Mouse (Mus musculus): ENCODE measurements around the gene Arid3b. TPM values are rescaled to one million over a fixed set of nuclear protein-coding genes. Genes with fewer than 3 reads are reported as not detected.

The Arid3b gene
- polyA plus RNA-seq, 1 experiment from 2014 or later = 9.6 TPM

DNA sequence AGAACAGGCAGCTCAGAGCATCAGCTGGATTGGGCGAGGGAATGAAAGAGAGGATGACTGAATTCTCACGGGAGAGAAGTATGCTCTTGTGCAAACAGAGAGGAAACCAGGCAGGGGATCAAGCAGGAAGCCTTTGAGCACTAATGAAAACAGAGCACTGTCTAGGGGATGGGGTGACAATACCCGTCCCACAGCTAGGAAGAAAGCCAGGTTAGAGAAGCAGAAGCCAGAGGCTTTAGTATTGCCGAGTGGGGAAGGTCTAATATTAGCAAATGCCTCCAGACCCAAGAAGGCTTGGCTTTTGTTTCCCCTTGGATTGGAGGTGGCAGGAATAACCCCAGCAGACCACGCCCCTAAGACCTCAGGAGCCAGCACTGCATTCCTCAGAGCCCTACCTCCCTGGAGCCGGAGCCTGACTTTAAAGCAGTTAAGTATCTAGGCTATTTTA lies 19.3 kb downstream of the Arid3b start:
- Histone ChIP-seq H3K4me1 (ENCODE audit: control insufficient read depth, insufficient read depth, low read length) (peaks cover 46% of the 10 kb centered on the region), H3K4me2 (ENCODE audit: low read length) (no peak overlapping the region), H3K9ac (replicated peaks; ENCODE audit: low read length) (no peak overlapping the region; the same call in 1 of the 2 replicates), H3K4me3 (replicated peaks; ENCODE audit: low read depth, low read length) (no peak overlapping the region), H3K36me3 (ENCODE audit: control insufficient read depth, insufficient read depth, low read length) (no peaks in the 10 kb centered on the region), H3K9me3 (ENCODE audit: control insufficient read depth, low read length) (no peaks in the 10 kb centered on the region), H3K27ac (replicated peaks; ENCODE audit: low read depth, low read length) (peak overlapping the region; percentile 9; the same call in 1 of the 2 replicates), H3K27me3 (ENCODE audit: control insufficient read depth, insufficient read depth, low read length) (no peaks in the 10 kb centered on the region)
- DNase-seq = peak; percentile 53
- WGBS = 4% methylated on average over 6 of the region's 6 CpGs
- ATAC-seq (ENCODE audit: low FRiP score, low TSS enrichment) = no peak

DNA sequence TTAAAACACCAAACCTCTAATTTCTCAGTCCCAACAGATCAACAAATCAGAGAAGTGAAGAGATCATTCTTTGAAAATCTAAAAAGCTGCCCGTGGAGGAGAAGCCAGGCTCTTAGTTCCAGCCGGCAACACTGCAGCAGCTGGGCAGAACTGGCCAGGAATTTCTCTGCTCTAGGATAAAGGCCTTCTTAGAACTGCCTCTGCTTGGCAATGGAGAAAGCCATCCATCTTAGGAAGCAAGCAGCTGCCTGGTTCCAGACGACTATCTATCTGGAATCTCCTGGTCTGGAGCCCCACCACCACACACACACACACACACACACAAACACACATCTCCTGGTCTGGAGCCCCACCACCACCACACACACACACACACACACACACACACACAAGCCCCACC lies 21.7 kb downstream of the Arid3b start:
- Histone ChIP-seq H3K4me2 (ENCODE audit: low read length) (no peak overlapping the region), H3K9me3 (ENCODE audit: control insufficient read depth, low read length) (no peaks in the 10 kb centered on the region), H3K36me3 (ENCODE audit: control insufficient read depth, insufficient read depth, low read length) (no peaks in the 10 kb centered on the region), H3K4me3 (replicated peaks; ENCODE audit: low read depth, low read length) (no peak overlapping the region), H3K9ac (replicated peaks; ENCODE audit: low read length) (no peak overlapping the region), H3K27me3 (ENCODE audit: control insufficient read depth, insufficient read depth, low read length) (no peaks in the 10 kb centered on the region), H3K4me1 (ENCODE audit: control insufficient read depth, insufficient read depth, low read length) (peaks cover 51% of the 10 kb centered on the region), H3K27ac (replicated peaks; ENCODE audit: low read depth, low read length) (no peak overlapping the region)
- WGBS = 33% methylated on average over 3 of the region's 3 CpGs
- DNase-seq (no peak), ATAC-seq (ENCODE audit: low FRiP score, low TSS enrichment) (no peak)

DNA sequence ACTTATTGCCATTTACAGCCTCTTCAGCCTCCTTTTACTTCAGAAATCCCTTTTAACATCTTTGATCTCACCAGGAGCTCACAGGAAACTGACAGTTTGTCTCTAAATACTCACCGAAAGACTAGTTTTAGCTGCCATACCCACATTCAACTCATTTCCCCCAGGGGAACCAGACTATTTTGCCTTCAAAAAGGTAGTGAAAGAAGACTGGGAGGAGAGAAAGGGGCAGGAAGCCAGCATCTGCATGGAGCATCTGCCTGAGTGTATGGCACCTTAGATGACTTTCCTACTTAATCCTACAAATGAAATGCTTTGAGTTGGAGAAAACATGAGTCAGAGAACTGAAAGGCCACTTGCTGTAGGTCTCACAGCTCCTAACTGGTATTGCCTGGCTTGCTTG lies 22.6 kb downstream of the Arid3b start:
- Histone ChIP-seq H3K4me2 (ENCODE audit: low read length) (no peak overlapping the region), H3K27ac (replicated peaks; ENCODE audit: low read depth, low read length) (peak overlapping the region; percentile 28), H3K9ac (replicated peaks; ENCODE audit: low read length) (no peak overlapping the region), H3K9me3 (ENCODE audit: control insufficient read depth, low read length) (no peaks in the 10 kb centered on the region), H3K36me3 (ENCODE audit: control insufficient read depth, insufficient read depth, low read length) (no peaks in the 10 kb centered on the region), H3K4me3 (replicated peaks; ENCODE audit: low read depth, low read length) (no peak overlapping the region), H3K27me3 (ENCODE audit: control insufficient read depth, insufficient read depth, low read length) (no peaks in the 10 kb centered on the region), H3K4me1 (ENCODE audit: control insufficient read depth, insufficient read depth, low read length) (peaks cover 60% of the 10 kb centered on the region)
- no peak for DNase-seq
- 12% methylated on average over 1 of the region's 1 CpGs for WGBS
- ATAC-seq (ENCODE audit: low FRiP score, low TSS enrichment) = no peak

DNA sequence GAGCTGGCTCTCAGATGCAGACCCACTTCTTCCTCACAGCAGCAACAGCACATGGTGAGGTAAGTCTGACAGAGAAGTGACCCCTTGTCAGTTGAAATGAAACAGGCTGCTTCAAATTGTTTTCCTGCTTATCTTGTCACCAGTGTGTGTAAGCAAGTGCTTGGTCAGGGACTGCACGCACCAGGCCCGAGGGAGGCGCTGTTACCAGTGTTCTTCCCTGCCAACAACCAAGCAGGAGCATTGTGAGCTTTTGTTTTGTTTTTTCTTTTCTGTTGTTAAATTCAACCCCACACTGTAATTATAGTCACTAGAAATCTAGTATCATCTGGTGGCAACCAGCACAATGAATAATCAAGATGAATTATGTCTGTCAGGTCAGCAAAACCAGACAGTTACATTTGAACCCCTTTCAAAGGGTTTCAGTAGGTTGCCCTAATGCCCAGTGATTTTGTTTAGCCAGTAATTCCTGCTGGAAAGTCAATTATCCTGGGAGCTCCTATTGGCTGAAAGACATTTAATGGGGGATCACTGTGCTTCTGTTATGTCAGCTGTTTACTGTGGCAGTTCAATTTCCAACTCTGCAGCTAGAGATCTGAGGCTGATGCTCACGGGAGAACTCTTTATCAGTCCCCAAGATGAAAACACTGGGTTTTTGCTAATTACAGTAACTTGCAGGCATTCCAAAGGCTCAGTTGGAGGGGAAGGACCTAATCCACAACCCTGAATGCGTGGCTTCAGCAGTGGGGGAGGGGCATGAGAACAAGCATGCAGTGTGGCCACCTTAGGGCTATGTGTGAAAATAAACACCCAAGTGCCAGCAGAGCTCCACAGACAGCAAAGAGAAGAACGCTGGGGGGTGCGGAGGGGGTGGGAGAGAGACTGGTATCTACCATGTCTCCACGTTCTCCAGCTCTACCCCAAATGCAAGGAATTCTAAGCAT lies 24.5 kb downstream of the Arid3b start:
- Histone ChIP-seq H3K9ac (replicated peaks; ENCODE audit: low read length) (no peak overlapping the region), H3K4me3 (replicated peaks; ENCODE audit: low read depth, low read length) (no peak overlapping the region), H3K27ac (replicated peaks; ENCODE audit: low read depth, low read length) (peak overlapping the region; percentile 64), H3K27me3 (ENCODE audit: control insufficient read depth, insufficient read depth, low read length) (no peaks in the 10 kb centered on the region), H3K36me3 (ENCODE audit: control insufficient read depth, insufficient read depth, low read length) (peaks cover 5% of the 10 kb centered on the region; the same call in 1 of the 2 replicates), H3K4me2 (ENCODE audit: low read length) (no peak overlapping the region), H3K9me3 (ENCODE audit: control insufficient read depth, low read length) (no peaks in the 10 kb centered on the region), H3K4me1 (ENCODE audit: control insufficient read depth, insufficient read depth, low read length) (peaks cover 63% of the 10 kb centered on the region)
- peak; percentile 61 for DNase-seq
- WGBS = 47% methylated on average over 8 of the region's 8 CpGs
- no peak for ATAC-seq (ENCODE audit: low FRiP score, low TSS enrichment)

DNA sequence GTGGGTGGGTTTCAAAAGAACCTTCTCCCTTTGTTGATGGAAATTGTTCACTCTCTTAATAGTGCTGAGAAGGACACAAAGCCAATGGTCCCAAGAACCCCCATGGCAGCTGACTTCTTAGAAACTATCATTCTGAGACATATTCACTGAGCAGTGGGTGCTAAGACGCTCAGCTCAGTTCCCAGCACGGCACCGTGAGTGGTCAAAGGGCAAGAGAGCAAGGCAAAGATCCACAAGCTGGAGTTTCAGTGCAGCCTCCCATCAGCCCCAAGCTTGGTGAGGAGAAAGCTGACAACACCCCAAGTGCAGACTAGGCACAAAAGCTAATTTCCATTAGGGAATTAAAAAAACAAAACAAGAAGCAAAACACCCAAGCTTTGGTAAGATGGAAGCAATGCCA lies 25.9 kb downstream of the Arid3b start:
- 82% methylated on average over 3 of the region's 3 CpGs for WGBS
- peaks cover 61% of the 10 kb centered on the region for H3K4me1 ChIP-seq (ENCODE audit: control insufficient read depth, insufficient read depth, low read length)

DNA sequence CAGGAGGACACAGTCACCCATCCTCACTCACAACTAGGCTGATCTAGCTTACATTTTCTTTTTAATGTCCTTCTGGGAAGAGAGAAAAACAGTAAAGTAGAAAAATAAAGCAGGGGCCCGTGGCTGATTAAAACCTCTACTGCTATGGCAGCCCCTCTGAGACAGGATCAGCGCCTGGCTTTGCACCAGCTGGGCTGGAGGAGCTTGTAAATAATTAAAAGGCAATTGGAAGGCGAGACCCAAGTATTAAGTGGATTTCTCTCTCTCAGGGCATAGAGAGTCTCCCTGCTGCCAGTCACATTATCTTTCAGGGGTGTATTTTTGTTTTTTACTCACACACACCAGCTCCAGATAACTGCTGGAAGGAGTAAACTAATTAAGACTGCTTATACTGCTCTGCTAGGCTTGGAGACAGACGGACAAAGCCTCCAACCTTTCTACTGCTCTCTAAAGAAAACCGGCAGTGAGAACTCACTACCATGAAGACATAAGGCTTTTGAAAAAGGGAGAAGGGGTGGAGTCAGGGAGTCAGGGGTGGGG lies 27.8 kb downstream of the Arid3b start:
- Histone ChIP-seq H3K27ac (replicated peaks; ENCODE audit: low read depth, low read length) (peak overlapping the region; percentile 65), H3K27me3 (ENCODE audit: control insufficient read depth, insufficient read depth, low read length) (no peaks in the 10 kb centered on the region), H3K4me1 (ENCODE audit: control insufficient read depth, insufficient read depth, low read length) (peaks cover 54% of the 10 kb centered on the region), H3K9me3 (ENCODE audit: control insufficient read depth, low read length) (no peaks in the 10 kb centered on the region), H3K36me3 (ENCODE audit: control insufficient read depth, insufficient read depth, low read length) (peaks cover 5% of the 10 kb centered on the region; the same call in 1 of the 2 replicates), H3K4me2 (ENCODE audit: low read length) (no peak overlapping the region), H3K9ac (replicated peaks; ENCODE audit: low read length) (no peak overlapping the region), H3K4me3 (replicated peaks; ENCODE audit: low read depth, low read length) (no peak overlapping the region)
- no peak; the same call in 1 of the 2 replicates for ATAC-seq (ENCODE audit: low FRiP score, low TSS enrichment)
- DNase-seq = peak; percentile 72
- WGBS = 15% methylated on average over 5 of the region's 5 CpGs

More for the DNA sequence above, 25.9 kb downstream of the Arid3b start:
- no peak overlapping the region for H3K27ac ChIP-seq (replicated peaks; ENCODE audit: low read depth, low read length)
- H3K9ac ChIP-seq (replicated peaks; ENCODE audit: low read length) = no peak overlapping the region
- DNase-seq = no peak
- no peaks in the 10 kb centered on the region for H3K27me3 ChIP-seq (ENCODE audit: control insufficient read depth, insufficient read depth, low read length)
- H3K9me3 ChIP-seq (ENCODE audit: control insufficient read depth, low read length) = no peaks in the 10 kb centered on the region
- no peak for ATAC-seq (ENCODE audit: low FRiP score, low TSS enrichment)
- H3K4me3 ChIP-seq (replicated peaks; ENCODE audit: low read depth, low read length) = no peak overlapping the region
- peaks cover 5% of the 10 kb centered on the region; the same call in 1 of the 2 replicates for H3K36me3 ChIP-seq (ENCODE audit: control insufficient read depth, insufficient read depth, low read length)
- no peak overlapping the region for H3K4me2 ChIP-seq (ENCODE audit: low read length)

DNA sequence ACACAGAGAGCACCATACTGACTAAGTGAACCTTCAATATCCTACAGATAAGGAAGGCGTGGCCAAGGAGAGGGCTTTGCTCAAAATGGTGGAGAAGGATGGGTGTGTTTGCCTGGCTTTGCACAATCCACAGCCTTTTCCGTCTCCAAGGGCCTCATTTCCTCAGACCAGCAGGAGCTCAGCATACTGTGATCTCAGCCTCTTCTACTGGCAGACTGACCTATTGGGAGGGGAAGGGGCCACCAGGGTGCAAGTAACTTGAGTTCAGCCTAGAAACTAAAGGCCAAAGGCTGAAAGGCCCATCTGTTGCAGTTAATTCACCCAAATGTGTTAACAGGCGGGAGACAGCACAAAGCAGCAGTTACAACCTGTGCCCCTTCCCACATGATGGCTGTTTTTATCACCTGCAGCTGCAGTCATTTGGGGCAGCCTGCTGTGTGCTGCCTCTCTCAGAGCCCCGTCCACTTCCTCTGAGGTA lies 29.4 kb downstream of the Arid3b start:
- Histone ChIP-seq H3K27me3 (ENCODE audit: control insufficient read depth, insufficient read depth, low read length) (no peaks in the 10 kb centered on the region), H3K36me3 (ENCODE audit: control insufficient read depth, insufficient read depth, low read length) (peaks cover 6% of the 10 kb centered on the region; the same call in 1 of the 2 replicates), H3K9ac (replicated peaks; ENCODE audit: low read length) (no peak overlapping the region), H3K27ac (replicated peaks; ENCODE audit: low read depth, low read length) (no peak overlapping the region), H3K4me3 (replicated peaks; ENCODE audit: low read depth, low read length) (no peak overlapping the region), H3K9me3 (ENCODE audit: control insufficient read depth, low read length) (no peaks in the 10 kb centered on the region), H3K4me1 (ENCODE audit: control insufficient read depth, insufficient read depth, low read length) (peaks cover 50% of the 10 kb centered on the region), H3K4me2 (ENCODE audit: low read length) (no peak overlapping the region)
- WGBS = 83% methylated on average over 4 of the region's 4 CpGs
- DNase-seq = no peak
- no peak for ATAC-seq (ENCODE audit: low FRiP score, low TSS enrichment)

DNA sequence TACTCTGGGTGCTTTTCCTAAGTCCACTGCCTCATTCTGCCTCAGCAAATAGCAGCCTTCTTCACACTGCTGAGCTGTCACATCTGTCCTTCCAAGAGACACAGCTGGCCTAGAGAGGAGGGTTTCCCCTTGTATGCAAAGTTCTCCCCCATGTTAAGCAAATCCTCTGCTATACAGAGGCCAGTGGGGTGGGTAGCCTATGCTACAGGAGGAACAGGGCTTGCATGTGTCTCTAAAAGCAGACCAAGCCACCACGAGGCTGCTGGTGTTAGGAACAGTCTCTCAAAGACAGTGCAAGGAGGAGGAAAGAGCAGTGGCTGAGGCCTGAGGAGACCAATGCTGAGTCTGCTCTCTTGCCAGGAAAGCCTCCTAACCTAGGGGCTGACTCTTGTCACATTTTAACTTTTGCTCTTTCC lies 30.5 kb downstream of the Arid3b start:
- H3K4me2 ChIP-seq (ENCODE audit: low read length) = no peak overlapping the region

More for the DNA sequence above, 30.5 kb downstream of the Arid3b start:
- WGBS = 76% methylated on average over 1 of the region's 1 CpGs
- Histone ChIP-seq H3K9me3 (ENCODE audit: control insufficient read depth, low read length) (no peaks in the 10 kb centered on the region), H3K9ac (replicated peaks; ENCODE audit: low read length) (no peak overlapping the region), H3K4me1 (ENCODE audit: control insufficient read depth, insufficient read depth, low read length) (peaks cover 38% of the 10 kb centered on the region), H3K27ac (replicated peaks; ENCODE audit: low read depth, low read length) (no peak overlapping the region; the same call in 1 of the 2 replicates), H3K27me3 (ENCODE audit: control insufficient read depth, insufficient read depth, low read length) (no peaks in the 10 kb centered on the region), H3K36me3 (ENCODE audit: control insufficient read depth, insufficient read depth, low read length) (peaks cover 9% of the 10 kb centered on the region), H3K4me3 (replicated peaks; ENCODE audit: low read depth, low read length) (no peak overlapping the region)
- DNase-seq (no peak), ATAC-seq (ENCODE audit: low FRiP score, low TSS enrichment) (no peak)

All from midbrain, embryonic 14.5 days (tissue).